Mouse (Mus musculus) kidney, adult 18-20 months (tissue): ENCODE measurements at regions not wholly inside any gene's neighbourhood (a gene's known extent, or its start where the extent isn't known, plus 50 kb on each side); places are given as distances from the start of the nearest gene placed in this dataset.
"Not testable (repeated sequence)": the region's sequence is repeated elsewhere in the genome, so short reads cannot be mapped to it uniquely, and the experiment has no call there.

Source experiments
- DNase-seq: peaks from one replicate; pipeline ENCODE4 v3.0.0; 2021

DNA sequence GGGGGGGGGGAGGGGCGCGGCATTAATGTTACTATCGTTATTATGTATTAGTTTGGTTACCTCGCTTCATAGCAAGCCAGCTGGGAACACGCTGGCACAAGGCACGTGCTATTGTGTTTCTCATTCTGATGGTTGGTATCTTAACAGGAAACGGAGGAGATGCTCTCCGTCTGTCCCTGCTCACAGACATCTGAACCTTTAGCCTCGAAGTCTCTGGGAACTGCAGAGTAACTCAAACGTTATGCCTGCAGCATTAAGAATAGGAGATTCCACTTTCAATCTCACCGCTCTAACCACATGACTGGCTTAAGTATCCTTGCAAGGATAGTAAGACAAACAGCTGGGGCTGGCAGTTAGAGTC, 80.0 kb downstream of the Nfkbiz start:
- DNase-seq = no peak

- DNase-seq = no peak
These were observed 80.6 kb downstream of the Nfkbiz start for GRCm38 (mm10) chr16:55757952-55758706.

DNA sequence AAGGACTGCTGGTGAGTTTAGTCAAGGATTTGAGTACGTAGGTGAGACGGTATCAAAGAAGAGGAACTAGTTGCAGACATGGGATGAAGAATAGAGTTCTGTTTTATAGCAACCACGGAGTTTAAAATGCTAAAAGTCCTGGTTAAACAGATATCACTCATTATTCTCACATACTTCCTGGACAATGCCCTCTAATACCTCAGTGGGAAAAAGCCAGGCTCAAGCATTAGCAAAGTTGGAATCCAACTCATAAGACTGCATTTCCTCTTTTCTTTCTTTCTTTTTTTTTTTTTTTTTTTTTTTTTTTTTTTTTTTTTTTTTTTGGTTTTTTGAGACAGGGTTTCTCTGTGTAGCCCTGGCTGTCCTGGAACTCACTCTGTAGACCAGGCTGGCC, 81.3 kb downstream of the Nfkbiz start:
- not testable (repeated sequence) for DNase-seq

GRCm38 (mm10) chr16:55756764-55757421, 81.8 kb downstream of the Nfkbiz start:
- no peak for DNase-seq

DNA sequence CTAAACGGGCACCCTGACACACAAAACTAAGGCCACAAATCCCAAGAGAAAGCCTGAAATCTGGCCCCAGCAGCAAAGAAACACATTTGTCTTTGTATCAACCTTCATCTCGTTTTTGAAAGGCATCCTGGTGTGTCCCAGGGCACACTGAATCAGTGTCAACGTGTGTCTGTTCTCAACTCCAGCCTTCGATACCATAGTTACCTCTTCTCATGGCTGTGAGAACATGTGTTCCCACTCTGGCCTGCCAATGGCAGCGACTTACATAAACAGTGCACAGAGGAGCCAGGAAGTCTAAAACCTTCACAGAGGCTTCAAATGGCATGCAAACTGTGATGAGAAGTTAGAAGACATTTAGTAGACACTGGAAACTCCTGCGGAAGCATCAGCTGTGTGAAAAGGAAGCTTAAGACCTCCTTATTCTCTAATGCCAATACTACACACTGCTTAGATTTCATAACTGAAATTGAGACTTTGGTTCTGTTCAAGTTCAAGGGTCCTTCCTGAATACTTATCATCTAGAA, 83.3 kb downstream of the Nfkbiz start:
- no peak for DNase-seq

- no peak for DNase-seq
These were observed 84.5 kb downstream of the Nfkbiz start for GRCm38 (mm10) chr16:55754092-55754763.

GRCm38 (mm10) chr16:55753380-55753779, 85.3 kb downstream of the Nfkbiz start:
- DNase-seq = no peak

- DNase-seq = no peak
These were observed 91.4 kb downstream of the Nfkbiz start for GRCm38 (mm10) chr16:55747250-55747649.

DNA sequence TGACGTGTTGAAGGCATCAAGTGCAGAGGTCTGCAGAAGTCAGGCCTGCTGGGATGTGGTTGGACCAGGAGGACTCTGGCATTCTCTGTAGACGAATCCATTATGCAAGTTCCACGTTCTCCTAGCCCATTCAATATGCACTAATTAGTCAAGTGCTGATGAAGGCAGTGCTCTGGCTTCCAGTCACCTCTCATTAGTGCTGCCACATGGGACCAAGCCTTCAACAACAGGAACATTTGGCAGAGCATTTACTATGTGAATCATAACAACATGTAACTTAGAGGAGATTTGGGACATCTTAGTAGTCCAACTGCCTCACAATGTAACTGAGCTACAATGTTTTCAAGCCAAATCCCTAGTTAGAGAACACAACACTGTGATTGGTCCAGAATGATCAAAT, 92.5 kb downstream of the Nfkbiz start:
- DNase-seq = no peak

DNA sequence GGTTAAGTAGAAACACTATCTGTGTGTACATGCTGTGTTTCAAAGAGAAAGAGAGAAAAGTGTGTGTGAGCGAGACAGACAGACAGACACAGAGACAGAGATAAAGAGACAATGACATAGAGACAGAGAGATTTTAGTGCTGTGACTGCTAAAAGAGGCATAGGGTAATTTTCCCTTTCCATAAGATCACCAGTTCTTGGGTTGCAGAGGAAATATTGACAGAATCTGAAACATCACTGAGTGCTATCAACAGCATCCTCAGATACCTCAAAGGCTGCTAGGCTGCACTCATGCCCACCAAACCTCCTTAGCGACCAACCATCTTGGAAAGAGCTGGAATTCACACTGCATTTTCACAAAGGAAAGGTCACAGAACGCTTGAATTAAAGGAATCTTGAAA, 93.6 kb downstream of the Nfkbiz start:
- DNase-seq = no peak

- no peak for DNase-seq
These were observed 97.4 kb downstream of the Nfkbiz start for GRCm38 (mm10) chr16:55741099-55741863.

GRCm38 (mm10) chr16:55738741-55739140, 100.0 kb downstream of the Nfkbiz start:
- DNase-seq = no peak

GRCm38 (mm10) chr16:55735476-55735968, 103.2 kb downstream of the Nfkbiz start:
- no peak for DNase-seq

DNA sequence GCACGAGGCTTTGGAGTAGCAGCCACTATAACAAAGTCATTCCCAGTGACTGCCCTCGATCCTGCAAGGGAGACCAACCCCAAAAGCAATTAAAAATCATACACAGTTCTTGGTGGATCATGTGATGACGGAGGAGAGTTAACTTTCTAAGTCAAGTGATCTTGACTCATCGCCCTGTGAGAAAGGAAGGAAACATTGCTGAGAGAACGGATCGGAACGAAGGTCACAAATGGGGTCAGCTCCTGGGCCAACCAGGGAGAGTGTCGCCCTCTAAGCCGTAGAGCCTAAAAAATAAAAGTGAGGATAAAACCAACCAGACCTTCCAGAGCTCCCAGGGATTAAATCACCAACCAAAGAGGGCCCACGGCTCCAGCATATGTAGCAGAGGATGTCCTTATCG, 104.4 kb downstream of the Nfkbiz start:
- no peak for DNase-seq

- DNase-seq = no peak
These were observed 104.9 kb downstream of the Nfkbiz start for GRCm38 (mm10) chr16:55733751-55734150.

- no peak for DNase-seq
These were observed 107.7 kb downstream of the Nfkbiz start for GRCm38 (mm10) chr16:55731003-55731402.

DNA sequence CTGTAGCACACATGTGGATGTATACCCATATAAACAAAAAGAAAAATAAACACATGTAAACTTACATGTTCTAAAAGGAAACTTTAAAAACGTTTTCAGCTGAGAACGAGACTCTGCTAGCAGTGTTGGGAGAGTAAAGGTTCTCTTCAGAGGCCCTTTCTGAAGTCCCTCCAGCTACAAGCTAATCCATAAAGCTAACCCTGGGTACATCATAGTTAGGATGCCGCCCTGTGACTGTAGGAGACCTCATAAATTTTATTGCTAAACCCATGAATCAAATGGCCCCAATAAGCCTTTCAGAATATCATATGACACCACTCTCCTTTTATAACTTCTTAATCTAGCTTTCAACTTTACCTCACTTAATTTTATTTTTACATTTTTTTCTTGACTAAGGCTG, 112.2 kb downstream of the Nfkbiz start:
- no peak for DNase-seq

DNA sequence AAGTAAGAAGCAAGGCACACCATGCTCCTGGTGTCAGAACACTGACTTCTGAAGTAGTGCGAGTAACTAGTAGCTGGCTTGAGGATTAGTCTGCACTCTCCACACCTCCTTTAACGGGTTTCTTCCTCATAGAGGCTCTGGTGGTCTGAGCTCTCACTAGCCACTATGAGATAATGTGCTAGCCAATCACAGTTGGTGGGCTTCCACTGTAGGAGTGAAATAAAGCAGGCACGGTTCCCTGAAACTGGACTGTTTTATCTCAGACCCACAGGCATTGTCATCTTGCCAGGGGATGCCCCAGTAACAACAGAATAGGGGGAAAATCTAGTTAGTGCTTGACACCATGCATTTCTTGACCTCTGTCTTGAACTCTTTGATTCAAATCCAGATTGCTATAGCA, 118.3 kb downstream of the Nfkbiz start:
- DNase-seq = no peak

- no peak for DNase-seq
These were observed 128.7 kb downstream of the Nfkbiz start for GRCm38 (mm10) chr16:55710017-55710416.

DNA sequence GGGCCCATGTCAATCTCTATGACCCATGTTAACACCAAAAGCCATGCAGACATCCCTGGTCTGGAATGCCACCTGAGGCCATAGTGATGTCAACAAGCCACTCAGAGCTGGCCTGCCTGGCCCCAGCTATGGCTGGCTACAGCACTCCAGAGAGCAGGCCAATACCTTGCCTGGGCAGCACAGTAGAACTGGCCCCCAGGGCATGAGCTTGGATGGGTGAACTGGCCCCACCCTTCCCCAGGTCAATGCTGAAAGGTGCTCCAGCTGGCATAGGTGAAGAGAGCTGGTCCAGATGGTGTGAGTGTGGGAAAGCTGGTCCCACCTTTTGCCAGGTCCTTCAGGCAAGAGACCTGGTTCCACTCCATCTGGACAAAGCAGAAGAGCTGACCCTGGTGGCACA, 132.2 kb downstream of the Nfkbiz start:
- no peak for DNase-seq

GRCm38 (mm10) chr16:55698489-55698892, 140.2 kb downstream of the Nfkbiz start:
- no peak for DNase-seq

DNA sequence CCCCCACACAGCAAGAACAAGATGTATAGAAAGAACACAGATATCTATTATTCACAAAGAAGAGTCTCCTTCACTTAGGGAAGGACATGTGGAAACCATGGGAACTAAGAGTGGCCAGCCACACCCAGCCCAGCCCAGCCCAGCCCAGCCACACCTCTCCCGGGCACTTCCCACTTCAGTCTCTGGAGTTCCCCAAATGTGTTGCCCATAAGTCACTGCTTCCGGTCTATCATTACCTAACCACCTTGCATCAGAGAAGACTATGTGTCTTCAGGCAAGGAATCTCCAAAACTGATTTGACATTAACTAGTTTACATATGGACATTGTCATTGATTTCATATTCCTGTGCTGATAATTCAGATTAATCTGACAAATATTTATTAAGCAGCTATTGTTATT, 147.6 kb downstream of the Nfkbiz start:
- no peak for DNase-seq

DNA sequence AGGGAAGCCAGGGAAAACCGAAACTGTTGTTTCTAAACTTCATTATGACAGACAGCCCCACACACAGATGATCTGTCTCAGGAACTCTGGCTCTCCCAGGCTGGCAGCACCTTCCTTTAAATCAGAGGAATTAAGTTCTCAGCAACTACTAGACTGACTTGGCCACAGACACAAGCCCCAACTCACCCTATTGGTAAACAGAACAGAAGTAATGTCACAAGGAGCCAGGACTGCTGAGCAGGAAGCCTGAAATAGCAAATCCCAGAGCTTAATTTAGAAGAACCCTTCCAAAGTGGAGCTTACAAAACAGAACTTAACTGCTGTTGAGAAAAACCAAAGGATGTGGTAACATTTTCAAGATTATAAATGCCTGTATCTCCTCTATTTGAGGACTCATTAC, 174.8 kb downstream of the Nfkbiz start:
- DNase-seq = no peak
